Mouse (Mus musculus) stomach, postnatal 0 days (tissue): ENCODE measurements around the gene Catsper3. TPM values are rescaled to one million over a fixed set of nuclear protein-coding genes. Genes with fewer than 3 reads are reported as not detected.

Source experiments
- ATAC-seq: fragments of 200-750 bp; cut with Nextera tagmentation; 2 replicates; pipeline ENCODE4 v1.8.0; 2017; ENCODE audit not compliant: low FRiP score, low TSS enrichment
- DNase-seq: peaks from one replicate; pipeline ENCODE4 v3.0.0-alpha.2; 2016; ENCODE audit warnings: low spot score
- H3K27ac ChIP-seq: fragments of 300-500 bp; sonication (generic); replicated peaks from 2 replicates; pipeline ENCODE4 v1.5.1; 2014; ENCODE audit warnings: mild to moderate bottlenecking, control low read depth
- H3K27me3 ChIP-seq: fragments of 300-500 bp; sonication (generic); 2 replicates; pipeline ENCODE4 v1.6.1; 2014; ENCODE audit warnings: low read length; ENCODE audit not compliant: control insufficient read depth, insufficient read depth
- H3K36me3 ChIP-seq: fragments of 300-500 bp; sonication (generic); 2 replicates; pipeline ENCODE4 v1.6.1; 2014; ENCODE audit warnings: low read length, mixed read lengths; ENCODE audit not compliant: control insufficient read depth, insufficient read depth
- H3K4me1 ChIP-seq: fragments of 300-500 bp; sonication (generic); replicated peaks from 2 replicates; pipeline ENCODE4 v1.6.1; 2014; ENCODE audit warnings: antibody characterized with exemption; ENCODE audit not compliant: control insufficient read depth, insufficient read depth
- H3K4me2 ChIP-seq: fragments of 300-500 bp; sonication (generic); replicated peaks from 2 replicates; pipeline ENCODE4 v1.6.1; 2014; ENCODE audit warnings: low read depth, mild to moderate bottlenecking, control low read depth, moderate library complexity
- H3K4me3 ChIP-seq: fragments of 300-500 bp; sonication (generic); 2 replicates; pipeline ENCODE4 v1.5.1; 2014; ENCODE audit warnings: low read depth, low read length, control low read depth
- H3K9ac ChIP-seq: fragments of 300-500 bp; sonication (generic); 2 replicates; pipeline ENCODE4 v1.6.1; 2014; ENCODE audit warnings: mild to moderate bottlenecking, low read length, control low read depth, mixed read lengths
- H3K9me3 ChIP-seq: fragments of 300-500 bp; sonication (generic); 2 replicates; pipeline ENCODE4 v1.6.1; 2016; ENCODE audit warnings: low read length; ENCODE audit not compliant: control insufficient read depth
- CTCF ChIP-seq: IDR thresholded peaks from 2 replicates; pipeline ENCODE4 v1.5.1; 2016; ENCODE audit warnings: antibody characterized with exemption, low read depth, mild to moderate bottlenecking, moderate library complexity
- EP300 ChIP-seq: optimal IDR thresholded peaks from 2 replicates; pipeline ENCODE3; 2016; ENCODE audit warnings: antibody characterized with exemption
- WGBS: fragments of 180-500 bp; shearing (Covaris S2); extraction: QIAGEN DNeasy Blood & Tissue Kit; methylation state at CpG from one replicate; pipeline ENCODE4 v1.1.7; 2014; 5-methylcytosine and 5-hydroxymethylcytosine counted together
- polyA plus RNA-seq: library from polyadenylated mRNA; unstranded; fragments of >200 nt; fragmentation: Nextera tagmentation; extraction: Ambion mirVana; gene quantifications from 2 replicates; pipeline ENCODE4 v1.2.1, GENCODE M21; 2015

Gene Catsper3
- polyA plus RNA-seq, 1 experiment from 2014 or later = 0.13 TPM

DNA sequence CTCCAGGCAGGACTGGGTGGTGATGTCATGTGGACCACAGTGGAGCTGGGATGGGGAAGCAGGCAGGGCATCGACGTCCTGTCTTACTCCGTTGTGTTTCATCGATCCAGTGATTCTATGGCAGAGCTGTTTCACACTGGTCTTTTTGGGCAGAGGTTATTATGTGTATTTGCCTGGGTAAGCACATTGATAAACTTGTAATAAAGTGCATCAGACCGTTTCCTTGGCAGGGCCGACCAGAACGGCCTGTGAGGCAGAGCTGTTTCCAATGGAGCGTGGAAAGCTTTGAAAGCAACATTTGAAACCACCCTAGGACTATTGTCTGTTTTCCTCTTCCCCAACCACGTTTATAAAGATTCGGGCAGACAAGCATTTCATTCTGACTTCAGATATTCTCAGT, 23.8 kb upstream of the Catsper3 start:
- TF ChIP-seq EP300 (no peak), CTCF (no peak)
- H3K4me1 ChIP-seq = no peaks in the 10 kb centered on the region
- no peaks in the 10 kb centered on the region for H3K27me3 ChIP-seq
- DNase-seq (no peak), ATAC-seq (no peak)
- H3K9ac ChIP-seq = no peak overlapping the region
- H3K4me3 ChIP-seq = no peak overlapping the region
- 66% methylated on average over 10 of the region's 10 CpGs for WGBS
- H3K9me3 ChIP-seq = no peaks in the 10 kb centered on the region
- H3K27ac ChIP-seq = no peak overlapping the region
- no peaks in the 10 kb centered on the region for H3K36me3 ChIP-seq
- H3K4me2 ChIP-seq = no peak overlapping the region

GRCm38 (mm10) chr13:55761486-55761885, 22.9 kb upstream of the Catsper3 start:
- no peak overlapping the region for H3K27ac ChIP-seq
- no peak for TF ChIP-seq CTCF
- TF ChIP-seq EP300 = no peak
- H3K4me3 ChIP-seq = no peak overlapping the region
- H3K27me3 ChIP-seq = no peaks in the 10 kb centered on the region
- H3K36me3 ChIP-seq = no peaks in the 10 kb centered on the region
- DNase-seq (no peak), ATAC-seq (no peak)
- H3K4me1 ChIP-seq = no peaks in the 10 kb centered on the region
- H3K9me3 ChIP-seq = no peaks in the 10 kb centered on the region
- WGBS = 59% methylated on average over 10 of the region's 10 CpGs
- H3K9ac ChIP-seq = no peak overlapping the region
- no peak overlapping the region for H3K4me2 ChIP-seq

DNA sequence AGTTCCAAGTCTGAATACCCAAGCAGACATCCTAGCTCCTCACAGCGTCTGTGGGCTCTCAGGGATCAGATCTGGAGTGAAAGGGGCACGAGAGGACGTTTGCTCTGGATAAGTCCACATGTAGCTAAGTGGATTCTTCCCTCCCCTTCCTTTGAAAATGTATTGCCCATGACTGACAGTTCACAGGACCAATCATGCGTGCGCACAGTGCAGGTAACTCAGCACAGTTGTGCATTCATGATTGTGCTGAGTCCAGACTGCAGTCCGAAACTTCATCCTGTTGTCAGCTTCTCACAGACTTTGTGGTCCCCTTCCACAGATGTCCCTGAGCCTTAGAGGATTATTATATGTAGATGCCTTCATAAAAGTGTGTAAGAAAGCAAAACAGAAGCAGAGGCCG, 10.0 kb upstream of the Catsper3 start:
- DNase-seq = no peak
- Histone ChIP-seq H3K36me3 (peaks cover 2% of the 10 kb centered on the region), H3K9me3 (no peaks in the 10 kb centered on the region), H3K9ac (no peak overlapping the region), H3K27me3 (no peaks in the 10 kb centered on the region), H3K4me1 (no peaks in the 10 kb centered on the region), H3K4me2 (no peak overlapping the region), H3K4me3 (no peak overlapping the region), H3K27ac (no peak overlapping the region)
- WGBS = 87% methylated on average over 7 of the region's 7 CpGs
- TF ChIP-seq CTCF (no peak), EP300 (no peak)
- no peak for ATAC-seq

- no peak for ATAC-seq
- Histone ChIP-seq H3K27me3 (no peaks in the 10 kb centered on the region), H3K36me3 (peaks cover 2% of the 10 kb centered on the region), H3K4me1 (no peaks in the 10 kb centered on the region), H3K4me2 (no peak overlapping the region), H3K4me3 (no peak overlapping the region), H3K9ac (no peak overlapping the region), H3K27ac (no peak overlapping the region), H3K9me3 (no peaks in the 10 kb centered on the region)
- TF ChIP-seq EP300 = no peak
- no peak for TF ChIP-seq CTCF
- WGBS = 18% methylated on average over 11 of the region's 11 CpGs
- no peak for DNase-seq
Measured at GRCm38 (mm10) chr13:55775056-55775455, 9.3 kb upstream of the Catsper3 start.

GRCm38 (mm10) chr13:55786120-55786519, 1.8 kb downstream of the Catsper3 start:
- 32% methylated on average over 11 of the region's 11 CpGs for WGBS
- H3K36me3 ChIP-seq = no peaks in the 10 kb centered on the region
- H3K9ac ChIP-seq = no peak overlapping the region
- H3K9me3 ChIP-seq = no peaks in the 10 kb centered on the region
- H3K27me3 ChIP-seq = no peaks in the 10 kb centered on the region
- no peak overlapping the region for H3K4me3 ChIP-seq
- peak overlapping the region; percentile 8; the same call in 1 of the 2 replicates for H3K4me2 ChIP-seq
- H3K27ac ChIP-seq = no peak overlapping the region
- TF ChIP-seq EP300 = no peak
- TF ChIP-seq CTCF = no peak
- no peaks in the 10 kb centered on the region for H3K4me1 ChIP-seq
- peak; percentile 71 for DNase-seq
- peak; percentile 74; the same call in 1 of the 2 replicates for ATAC-seq

- Histone ChIP-seq H3K4me2 (no peak overlapping the region), H3K4me3 (no peak overlapping the region), H3K4me1 (no peaks in the 10 kb centered on the region), H3K9me3 (no peaks in the 10 kb centered on the region), H3K27me3 (no peaks in the 10 kb centered on the region), H3K9ac (no peak overlapping the region), H3K36me3 (no peaks in the 10 kb centered on the region), H3K27ac (no peak overlapping the region)
- TF ChIP-seq CTCF (no peak), EP300 (no peak)
- DNase-seq (no peak), ATAC-seq (no peak)
- 77% methylated on average over 2 of the region's 2 CpGs for WGBS
Measured at GRCm38 (mm10) chr13:55801246-55801645, 16.9 kb downstream of the Catsper3 start.
